Mouse (Mus musculus): ENCODE measurements at regions not wholly inside any gene's neighbourhood (a gene's known extent, or its start where the extent isn't known, plus 50 kb on each side); places are given as distances from the start of the nearest gene placed in this dataset.

- no peak overlapping the region for H3K27ac ChIP-seq (ENCODE audit: insufficient read depth, low read length)
- TF ChIP-seq EP300 (IDR thresholded peaks at IDR 0.05; ENCODE audit: insufficient read depth, low read depth, low read length) (no peak), POLR2A (IDR thresholded peaks at IDR 0.05; ENCODE audit: insufficient read depth, low read length) (no peak), CTCF (IDR thresholded peaks at IDR 0.05; ENCODE audit: low read depth, low read length) (no peak)
- H3K27me3 ChIP-seq (ENCODE audit: control insufficient read depth, insufficient read depth, low read length, poor library complexity, severe bottlenecking), result no peaks in the 10 kb centered on the region; the same call in 1 of the 2 replicates
- no peaks in the 10 kb centered on the region for H3K4me1 ChIP-seq (ENCODE audit: control insufficient read depth, insufficient read depth, low read length)
- no peak overlapping the region for H3K9ac ChIP-seq (ENCODE audit: low read depth, poor library complexity, severe bottlenecking)
- H3K9me3 ChIP-seq (replicated peaks; ENCODE audit: control insufficient read depth, insufficient read depth, low read length, poor library complexity, severe bottlenecking), result no peaks in the 10 kb centered on the region
- no peak overlapping the region for H3K4me3 ChIP-seq (ENCODE audit: low read depth, low read length)
- H3K36me3 ChIP-seq (ENCODE audit: control insufficient read depth, insufficient read depth, low read length, poor library complexity, severe bottlenecking), result no peaks in the 10 kb centered on the region
Measured at GRCm38 (mm10) chr7:70416185-70416941, 49.8 kb upstream of the Nr2f2 start.

Data from ES-Bruce4 (cell line).